Mouse (Mus musculus) heart, embryonic 12.5 days (tissue): ENCODE results near the gene H13. TPM values are rescaled to one million over a fixed set of nuclear protein-coding genes. Genes with fewer than 3 reads are reported as not detected.

Experiments
- ATAC-seq: fragments of 200-750 bp; cut with Nextera tagmentation; 2 replicates; pipeline ENCODE4 v1.8.0; 2017; ENCODE audit warnings: moderate TSS enrichment, moderate library complexity; ENCODE audit not compliant: insufficient number of reproducible peaks, low FRiP score
- H3K27ac ChIP-seq: fragments of 300-500 bp; sonication (generic); 2 replicates; pipeline ENCODE4 v1.5.1; 2016; ENCODE audit warnings: mild to moderate bottlenecking, moderate library complexity; ENCODE audit not compliant: poor library complexity, severe bottlenecking
- H3K27me3 ChIP-seq: fragments of 300-500 bp; sonication (generic); replicated peaks from 2 replicates; pipeline ENCODE4 v1.6.1; 2016; ENCODE audit warnings: mild to moderate bottlenecking, moderate library complexity
- H3K36me3 ChIP-seq: fragments of 300-500 bp; sonication (generic); 2 replicates; pipeline ENCODE4 v1.6.1; 2016; ENCODE audit warnings: mild to moderate bottlenecking, moderate library complexity
- H3K4me1 ChIP-seq: fragments of 300-500 bp; sonication (generic); replicated peaks from 2 replicates; pipeline ENCODE4 v1.6.1; 2016; ENCODE audit warnings: mild to moderate bottlenecking
- H3K4me2 ChIP-seq: fragments of 300-500 bp; sonication (generic); 2 replicates; pipeline ENCODE4 v1.6.1; 2016; ENCODE audit warnings: mild to moderate bottlenecking, moderate library complexity
- H3K4me3 ChIP-seq: fragments of 300-500 bp; sonication (generic); 2 replicates; pipeline ENCODE4 v1.5.1; 2016; ENCODE audit warnings: mild to moderate bottlenecking
- H3K9ac ChIP-seq: fragments of 300-500 bp; sonication (generic); 2 replicates; pipeline ENCODE4 v1.6.1; 2016; ENCODE audit warnings: mild to moderate bottlenecking, moderate library complexity
- H3K9me3 ChIP-seq: fragments of 300-500 bp; sonication (generic); replicated peaks from 2 replicates; pipeline ENCODE4 v1.6.1; 2016; ENCODE audit warnings: mild to moderate bottlenecking, moderate library complexity
- WGBS: fragments of 180-500 bp; shearing (Covaris S2); methylation state at CpG from one replicate; pipeline ENCODE4 v1.1.7; 2016; 5-methylcytosine and 5-hydroxymethylcytosine counted together
- polyA plus RNA-seq: library from polyadenylated mRNA; unstranded; fragments of >200 nt; fragmentation: Nextera tagmentation; extraction: Ambion mirVana; gene quantifications from 2 replicates; pipeline ENCODE4 v1.2.1, GENCODE M21; 2016

The H13 gene
- polyA plus RNA-seq, 1 experiment from 2014 or later = 87.5 TPM

- H3K36me3 ChIP-seq = peaks cover 75% of the 10 kb centered on the region
- ATAC-seq = no peak
- H3K27ac ChIP-seq = no peak overlapping the region
- no peak overlapping the region for H3K9ac ChIP-seq
- H3K9me3 ChIP-seq = no peaks in the 10 kb centered on the region
- H3K4me2 ChIP-seq = no peak overlapping the region
- H3K4me3 ChIP-seq = no peak overlapping the region
- no peaks in the 10 kb centered on the region for H3K27me3 ChIP-seq
- H3K4me1 ChIP-seq = peaks cover 39% of the 10 kb centered on the region
- WGBS = 91% methylated on average over 21 of the region's 21 CpGs
These were observed 34.5 kb downstream of the H13 start for GRCm38 (mm10) chr2:152703596-152704255.

- no peak overlapping the region for H3K27ac ChIP-seq
- no peaks in the 10 kb centered on the region for H3K9me3 ChIP-seq
- H3K4me2 ChIP-seq = no peak overlapping the region
- no peak overlapping the region for H3K4me3 ChIP-seq
- 81% methylated on average over 5 of the region's 5 CpGs for WGBS
- H3K36me3 ChIP-seq = peaks cover 70% of the 10 kb centered on the region
- peaks cover 34% of the 10 kb centered on the region for H3K4me1 ChIP-seq
- ATAC-seq = no peak
- no peaks in the 10 kb centered on the region for H3K27me3 ChIP-seq
- H3K9ac ChIP-seq = no peak overlapping the region
These were observed 35.0 kb downstream of the H13 start for GRCm38 (mm10) chr2:152704256-152704605.

GRCm38 (mm10) chr2:152704811-152705370 lies 35.6 kb downstream of the H13 start:
- H3K27me3 ChIP-seq = no peaks in the 10 kb centered on the region
- no peaks in the 10 kb centered on the region for H3K9me3 ChIP-seq
- H3K9ac ChIP-seq = no peak overlapping the region
- H3K4me3 ChIP-seq = no peak overlapping the region
- ATAC-seq = no peak
- peak overlapping the region; percentile 90; the same call in 1 of the 2 replicates for H3K27ac ChIP-seq
- peaks cover 63% of the 10 kb centered on the region for H3K36me3 ChIP-seq
- no peak overlapping the region for H3K4me2 ChIP-seq
- 88% methylated on average over 14 of the region's 14 CpGs for whole genome bisulfite sequencing
- peaks cover 31% of the 10 kb centered on the region for H3K4me1 ChIP-seq

- peak; percentile 29; the same call in 1 of the 2 replicates for ATAC-seq
- peaks cover 31% of the 10 kb centered on the region for H3K4me1 ChIP-seq
- peak overlapping the region; percentile 90 for H3K27ac ChIP-seq
- no peaks in the 10 kb centered on the region for H3K27me3 ChIP-seq
- peak overlapping the region; percentile 39 for H3K9ac ChIP-seq
- H3K36me3 ChIP-seq = peaks cover 51% of the 10 kb centered on the region
- no peak overlapping the region for H3K4me2 ChIP-seq
- H3K9me3 ChIP-seq = no peaks in the 10 kb centered on the region
- no peak overlapping the region for H3K4me3 ChIP-seq
- 73% methylated on average over 22 of the region's 22 CpGs for WGBS
These were observed 36.8 kb downstream of the H13 start for GRCm38 (mm10) chr2:152705993-152706571.

- no peaks in the 10 kb centered on the region for H3K27me3 ChIP-seq
- no peak for ATAC-seq
- peaks cover 40% of the 10 kb centered on the region for H3K36me3 ChIP-seq
- H3K27ac ChIP-seq = peak overlapping the region; percentile 90
- peak overlapping the region; percentile 78 for H3K4me2 ChIP-seq
- H3K4me3 ChIP-seq = peak overlapping the region; percentile 51
- H3K9me3 ChIP-seq = no peaks in the 10 kb centered on the region
- 6% methylated on average over 7 of the region's 7 CpGs for WGBS
- peaks cover 31% of the 10 kb centered on the region for H3K4me1 ChIP-seq
- peak overlapping the region; percentile 81 for H3K9ac ChIP-seq
These were observed 37.9 kb downstream of the H13 start for GRCm38 (mm10) chr2:152707186-152707585.

- Histone ChIP-seq H3K4me2 (peak overlapping the region; percentile 78), H3K36me3 (peaks cover 36% of the 10 kb centered on the region), H3K27ac (peak overlapping the region; percentile 90), H3K9me3 (no peaks in the 10 kb centered on the region), H3K27me3 (no peaks in the 10 kb centered on the region), H3K4me1 (peaks cover 31% of the 10 kb centered on the region), H3K9ac (peak overlapping the region; percentile 81), H3K4me3 (peak overlapping the region; percentile 51)
- ATAC-seq = peak; percentile 93
- WGBS = 3% methylated on average over 30 of the region's 31 CpGs
These were observed 38.4 kb downstream of the H13 start for GRCm38 (mm10) chr2:152707627-152708026.

- no peak for ATAC-seq
- 75% methylated on average over 5 of the region's 5 CpGs for WGBS
These were observed 39.8 kb downstream of the H13 start for GRCm38 (mm10) chr2:152709066-152709465.

GRCm38 (mm10) chr2:152716241-152716772 lies 47.0 kb downstream of the H13 start:
- 64% methylated on average over 6 of the region's 6 CpGs for WGBS
- no peak for ATAC-seq
- Histone ChIP-seq H3K27ac (no peak overlapping the region), H3K4me1 (no peaks in the 10 kb centered on the region), H3K9ac (no peak overlapping the region), H3K4me3 (no peak overlapping the region), H3K9me3 (no peaks in the 10 kb centered on the region), H3K27me3 (no peaks in the 10 kb centered on the region), H3K36me3 (no peaks in the 10 kb centered on the region), H3K4me2 (no peak overlapping the region)

More at GRCm38 (mm10) chr2:152709066-152709465, 39.8 kb downstream of the H13 start:
- no peaks in the 10 kb centered on the region for H3K9me3 ChIP-seq
- peaks cover 31% of the 10 kb centered on the region for H3K4me1 ChIP-seq
- peaks cover 23% of the 10 kb centered on the region for H3K36me3 ChIP-seq
- no peak overlapping the region for H3K9ac ChIP-seq
- no peak overlapping the region for H3K4me3 ChIP-seq
- no peak overlapping the region for H3K4me2 ChIP-seq
- H3K27me3 ChIP-seq = no peaks in the 10 kb centered on the region
- H3K27ac ChIP-seq = no peak overlapping the region

GRCm38 (mm10) chr2:152717652-152718051 lies 48.4 kb downstream of the H13 start:
- 64% methylated on average over 11 of the region's 11 CpGs for WGBS
- Histone ChIP-seq H3K9me3 (no peaks in the 10 kb centered on the region), H3K4me3 (no peak overlapping the region), H3K4me2 (no peak overlapping the region), H3K36me3 (no peaks in the 10 kb centered on the region), H3K27ac (no peak overlapping the region), H3K27me3 (no peaks in the 10 kb centered on the region), H3K4me1 (no peaks in the 10 kb centered on the region), H3K9ac (no peak overlapping the region)
- no peak for ATAC-seq

- Histone ChIP-seq H3K4me1 (no peaks in the 10 kb centered on the region), H3K27me3 (no peaks in the 10 kb centered on the region), H3K9me3 (no peaks in the 10 kb centered on the region), H3K4me3 (no peak overlapping the region), H3K4me2 (no peak overlapping the region), H3K27ac (no peak overlapping the region), H3K36me3 (no peaks in the 10 kb centered on the region), H3K9ac (no peak overlapping the region)
- WGBS = 45% methylated on average over 6 of the region's 6 CpGs
- ATAC-seq = 0 out of 2 replicates have a peak, but pooled peaks have one; percentile 15
These were observed 48.8 kb downstream of the H13 start for GRCm38 (mm10) chr2:152718076-152718475.

GRCm38 (mm10) chr2:152723651-152724331 lies 54.5 kb downstream of the H13 start:
- H3K4me1 ChIP-seq = peaks cover 33% of the 10 kb centered on the region
- H3K27ac ChIP-seq = no peak overlapping the region; the same call in 1 of the 2 replicates

More at GRCm38 (mm10) chr2:152723651-152724331, 54.5 kb downstream of the H13 start:
- Histone ChIP-seq H3K27me3 (no peaks in the 10 kb centered on the region), H3K4me2 (peak overlapping the region; percentile 91), H3K36me3 (no peaks in the 10 kb centered on the region), H3K4me3 (peak overlapping the region; percentile 50), H3K9me3 (no peaks in the 10 kb centered on the region), H3K9ac (peak overlapping the region; percentile 63)
- WGBS = 4% methylated on average over 37 of the region's 37 CpGs
- ATAC-seq = peak; percentile 35; the same call in 1 of the 2 replicates
